Mouse (Mus musculus) olfactory bulb, adult 2 months (tissue): ENCODE measurements around the gene Cfap57. TPM values are rescaled to one million over a fixed set of nuclear protein-coding genes. Genes with fewer than 3 reads are reported as not detected.

ENCODE experiments used
- H3K27ac ChIP-seq: fragments of 200-500 bp; 2 replicates; pipeline ENCODE4 v1.5.1; 2012; ENCODE audit warnings: low read depth, low read length; ENCODE audit not compliant: insufficient read depth
- H3K4me1 ChIP-seq: fragments of 200-500 bp; 2 replicates; pipeline ENCODE4 v1.6.1; 2012; ENCODE audit warnings: low read length; ENCODE audit not compliant: control insufficient read depth, insufficient read depth
- H3K4me3 ChIP-seq: fragments of 200-500 bp; 2 replicates; pipeline ENCODE4 v1.5.1; 2012; ENCODE audit warnings: mild to moderate bottlenecking, low read depth, low read length, moderate library complexity; ENCODE audit not compliant: insufficient read depth
- CTCF ChIP-seq: fragments of 200-500 bp; IDR thresholded peaks from 2 replicates; pipeline ENCODE4 v1.5.1; 2012; ENCODE audit warnings: low read depth, mild to moderate bottlenecking, low read length, moderate library complexity; ENCODE audit not compliant: insufficient read depth
- POLR2A ChIP-seq: fragments of 200-500 bp; IDR thresholded peaks from 2 replicates; pipeline ENCODE4 v1.6.1; 2012; ENCODE audit warnings: mild to moderate bottlenecking, low read depth, low read length, moderate library complexity; ENCODE audit not compliant: insufficient read depth
- WGBS: fragments of 180-500 bp; shearing (Covaris S2); methylation state at CpG from one replicate; pipeline ENCODE4 v1.1.7; 2018; 5-methylcytosine and 5-hydroxymethylcytosine counted together
- polyA plus RNA-seq: library from polyadenylated mRNA; stranded (reverse); fragments of >200 nt; gene quantifications from 2 replicates; pipeline ENCODE4 v1.2.4, GENCODE M21; 2012; ENCODE audit warnings: low replicate concordance; ENCODE audit not compliant: missing spikeins, insufficient read depth, insufficient read length

Gene Cfap57
- polyA plus RNA-seq, 1 experiment, result not detected

GRCm38 (mm10) chr4:118505551-118505950 lies 115.0 kb downstream of the Cfap57 start:
- H3K27ac ChIP-seq, result no peak overlapping the region
- TF ChIP-seq CTCF (no peak), POLR2A (no peak)
- 73% methylated on average over 3 of the region's 3 CpGs for WGBS
- no peak overlapping the region for H3K4me3 ChIP-seq
- peaks cover 2% of the 10 kb centered on the region; the same call in 1 of the 2 replicates for H3K4me1 ChIP-seq

Other genes starting within 250 kb of the Cfap57 start
- not detected in 2 replicates for gene Szt2, start 211.5 kb downstream of the Cfap57 start, polyA plus RNA-seq
- gene Med8, start 211.4 kb downstream of the Cfap57 start, polyA plus RNA-seq, result not detected in 2 replicates
- gene Elovl1, start 192.7 kb downstream of the Cfap57 start, polyA plus RNA-seq, result not detected in 2 replicates
- gene Cdc20, start 183.4 kb downstream of the Cfap57 start, polyA plus RNA-seq, result not detected in 2 replicates
- gene Mpl, start 163.3 kb downstream of the Cfap57 start, polyA plus RNA-seq, result not detected in 2 replicates
- gene Tie1, start 130.7 kb downstream of the Cfap57 start, polyA plus RNA-seq, result not detected in 2 replicates
- gene 2610528J11Rik, start 93.8 kb downstream of the Cfap57 start, polyA plus RNA-seq, result not detected in 2 replicates
- gene Tmem125, start 76.7 kb downstream of the Cfap57 start, polyA plus RNA-seq, result not detected in 2 replicates
- not detected in 2 replicates for gene Ebna1bp2, start within 50 bp of the Cfap57 start, polyA plus RNA-seq
- gene Olfr62, start 38.2 kb upstream of the Cfap57 start, polyA plus RNA-seq, result not detected in 2 replicates
- not detected in 2 replicates for gene Olfr1342, start 72.0 kb upstream of the Cfap57 start, polyA plus RNA-seq
- not detected in 2 replicates for gene Olfr1341, start 82.7 kb upstream of the Cfap57 start, polyA plus RNA-seq
- not detected in 2 replicates for gene Olfr1340, start 99.4 kb upstream of the Cfap57 start, polyA plus RNA-seq
- not detected in 2 replicates for gene Olfr1339, start 111.4 kb upstream of the Cfap57 start, polyA plus RNA-seq
- gene Olfr1338, start 138.0 kb upstream of the Cfap57 start, polyA plus RNA-seq, result not detected in 2 replicates
- gene Olfr1337, start 161.8 kb upstream of the Cfap57 start, polyA plus RNA-seq, result not detected in 2 replicates
- gene Olfr1335, start 189.2 kb upstream of the Cfap57 start, polyA plus RNA-seq, result not detected in 2 replicates
- gene Olfr1333, start 215.5 kb upstream of the Cfap57 start, polyA plus RNA-seq, result not detected in 2 replicates
- gene Olfr1331, start 243.9 kb upstream of the Cfap57 start, polyA plus RNA-seq, result not detected in 2 replicates